Mouse (Mus musculus) cerebellum, adult (tissue): ENCODE measurements around the gene Thtpa.

Experiments
- ATAC-seq: cut with Nextera tagmentation; 2 replicates; pipeline ENCODE4 v1.9.2; 2017; ENCODE audit warnings: mild to moderate bottlenecking, moderate library complexity, mixed read lengths; ENCODE audit not compliant: insufficient number of reproducible peaks, low FRiP score, low TSS enrichment

Gene Thtpa

GRCm38 (mm10) chr14:55125711-55126110 lies 31.1 kb downstream of the Thtpa start:
- ATAC-seq = no peak

- ATAC-seq = no peak
Observed at GRCm38 (mm10) chr14:55126521-55126920, 31.9 kb downstream of the Thtpa start.

- ATAC-seq = no peak
Observed at GRCm38 (mm10) chr14:55135676-55136075, 41.1 kb downstream of the Thtpa start.

GRCm38 (mm10) chr14:55139313-55139712 lies 44.7 kb downstream of the Thtpa start:
- no peak for ATAC-seq

- no peak for ATAC-seq
Observed at GRCm38 (mm10) chr14:55146324-55146723, 51.7 kb downstream of the Thtpa start.

GRCm38 (mm10) chr14:55146829-55147401 lies 52.3 kb downstream of the Thtpa start:
- ATAC-seq = no peak

- peak; percentile 26; the same call in 1 of the 2 replicates for ATAC-seq
Observed at GRCm38 (mm10) chr14:55148363-55148915, 53.9 kb downstream of the Thtpa start.
